Mouse (Mus musculus): Measurements from ENCODE around the gene Aldh9a1. TPM values are rescaled to one million over a fixed set of nuclear protein-coding genes. Genes with fewer than 3 reads are reported as not detected.

Aldh9a1 gene
- polyA plus RNA-seq, 1 experiment from 2014 or later: 54.2 TPM

DNA sequence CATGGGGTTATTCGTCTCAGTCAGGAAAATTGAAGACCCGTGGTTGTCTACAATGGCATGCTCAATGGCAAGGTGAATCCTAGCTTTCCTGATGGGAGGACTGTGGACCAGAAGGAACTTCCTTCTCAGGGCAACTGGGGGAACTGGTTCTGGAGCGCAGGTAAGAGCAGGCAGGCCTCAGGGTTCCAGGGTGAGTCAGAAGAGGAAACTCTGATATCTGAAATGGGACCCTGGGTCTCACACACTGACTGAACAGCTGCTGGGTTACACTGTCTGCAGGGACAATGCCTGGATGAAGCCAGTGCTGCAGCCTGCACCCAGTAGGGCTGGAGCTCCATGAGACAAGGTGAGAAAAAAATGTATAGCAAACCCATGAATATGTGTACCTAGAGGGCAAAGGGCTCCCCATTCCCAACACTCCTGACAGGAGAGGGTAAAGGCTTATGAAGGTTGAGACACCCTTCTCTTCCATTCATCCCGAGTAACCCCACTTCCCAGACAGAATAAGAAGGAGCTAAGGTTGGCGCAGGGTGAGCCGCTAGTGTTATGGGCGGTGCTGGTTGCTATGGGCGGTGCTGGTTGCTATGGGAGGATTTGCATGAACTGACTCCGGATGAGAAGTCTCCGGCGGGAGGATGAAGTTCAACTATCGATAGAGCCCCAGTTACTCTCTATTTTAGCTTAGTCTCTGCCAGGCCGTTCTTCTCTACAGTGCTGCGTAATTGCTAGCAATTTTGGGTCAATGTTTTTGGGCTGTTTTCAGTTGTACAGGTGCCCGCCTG lies 24.4 kb downstream of the Aldh9a1 start:
- H3K4me2 ChIP-seq (replicated peaks; ENCODE audit: low read depth, low read length): no peak overlapping the region
- no peaks in the 10 kb centered on the region; the same call in 1 of the 2 replicates for H3K36me3 ChIP-seq (ENCODE audit: control insufficient read depth, insufficient read depth, low read length)
- H3K4me1 ChIP-seq (ENCODE audit: control insufficient read depth, insufficient read depth, low read length): peaks cover 5% of the 10 kb centered on the region; the same call in 1 of the 2 replicates
- no peak overlapping the region for H3K4me3 ChIP-seq (ENCODE audit: low read depth, low read length)
- no peak overlapping the region for H3K9ac ChIP-seq (replicated peaks; ENCODE audit: low read depth, low read length)
- no peaks in the 10 kb centered on the region for H3K9me3 ChIP-seq (ENCODE audit: control insufficient read depth, low read depth, low read length)
- no peak overlapping the region for H3K27ac ChIP-seq (ENCODE audit: low read length)
- ATAC-seq (ENCODE audit: insufficient number of reproducible peaks, insufficient read depth, low FRiP score, low read depth): peak; percentile 60; the same call in 1 of the 2 replicates
- H3K27me3 ChIP-seq (ENCODE audit: control insufficient read depth, insufficient read depth, low read length): no peaks in the 10 kb centered on the region
- 20% methylated on average over 15 of the region's 15 CpGs for WGBS

DNA sequence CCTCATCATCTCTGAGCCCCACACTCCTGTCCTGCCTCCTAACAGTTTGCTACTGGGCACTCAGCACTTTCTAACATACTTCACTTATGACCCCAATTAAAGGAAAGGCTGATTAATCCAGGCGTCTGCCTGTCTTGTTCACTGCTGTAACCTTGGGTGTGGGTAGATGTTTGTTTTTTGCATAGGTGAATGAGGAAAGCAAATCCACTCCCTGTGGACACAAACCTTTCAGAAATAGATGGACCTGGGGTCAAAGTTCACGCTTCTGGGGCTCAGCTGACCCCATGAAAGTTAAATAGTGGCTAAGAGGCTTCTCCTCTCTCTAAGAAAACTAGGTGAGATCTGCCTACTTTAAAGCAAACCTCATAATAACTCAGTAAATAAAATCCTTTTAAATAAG lies 25.2 kb downstream of the Aldh9a1 start:
- H3K4me1 ChIP-seq (ENCODE audit: control insufficient read depth, insufficient read depth, low read length): peaks cover 5% of the 10 kb centered on the region; the same call in 1 of the 2 replicates
- ATAC-seq (ENCODE audit: insufficient number of reproducible peaks, insufficient read depth, low FRiP score, low read depth): no peak
- H3K9ac ChIP-seq (replicated peaks; ENCODE audit: low read depth, low read length): no peak overlapping the region
- H3K4me2 ChIP-seq (replicated peaks; ENCODE audit: low read depth, low read length): no peak overlapping the region
- WGBS: 39% methylated on average over 2 of the region's 2 CpGs
- no peak overlapping the region for H3K4me3 ChIP-seq (ENCODE audit: low read depth, low read length)
- no peak overlapping the region for H3K27ac ChIP-seq (ENCODE audit: low read length)
- H3K27me3 ChIP-seq (ENCODE audit: control insufficient read depth, insufficient read depth, low read length): no peaks in the 10 kb centered on the region
- no peaks in the 10 kb centered on the region for H3K9me3 ChIP-seq (ENCODE audit: control insufficient read depth, low read depth, low read length)
- H3K36me3 ChIP-seq (ENCODE audit: control insufficient read depth, insufficient read depth, low read length): no peaks in the 10 kb centered on the region

DNA sequence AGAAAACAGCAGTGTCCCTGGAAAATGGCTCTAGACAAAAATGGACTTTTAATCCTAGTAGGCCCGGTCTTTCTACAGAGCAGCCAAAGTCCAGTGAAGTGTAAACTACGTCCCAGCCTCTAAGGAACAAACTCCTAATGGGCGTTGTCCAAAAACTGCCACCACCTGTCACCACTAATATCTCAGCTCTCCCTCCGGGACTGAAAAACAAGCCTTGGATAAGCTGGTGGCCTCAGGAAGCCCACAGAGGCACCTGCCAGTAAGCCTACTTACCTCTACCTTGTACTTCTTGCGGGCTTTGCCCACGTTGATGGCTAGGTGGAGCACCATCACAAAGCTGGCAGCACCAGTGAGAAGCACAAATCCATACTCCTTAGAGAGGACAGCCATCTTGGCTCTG lies 28.2 kb downstream of the Aldh9a1 start:
- H3K9ac ChIP-seq (replicated peaks; ENCODE audit: low read depth, low read length): no peak overlapping the region
- H3K4me3 ChIP-seq (ENCODE audit: low read depth, low read length): no peak overlapping the region
- 79% methylated on average over 6 of the region's 6 CpGs for WGBS
- no peak overlapping the region for H3K4me2 ChIP-seq (replicated peaks; ENCODE audit: low read depth, low read length)
- no peaks in the 10 kb centered on the region for H3K9me3 ChIP-seq (ENCODE audit: control insufficient read depth, low read depth, low read length)
- H3K27me3 ChIP-seq (ENCODE audit: control insufficient read depth, insufficient read depth, low read length): no peaks in the 10 kb centered on the region
- no peak for ATAC-seq (ENCODE audit: insufficient number of reproducible peaks, insufficient read depth, low FRiP score, low read depth)
- no peak overlapping the region for H3K27ac ChIP-seq (ENCODE audit: low read length)
- peaks cover 5% of the 10 kb centered on the region; the same call in 1 of the 2 replicates for H3K4me1 ChIP-seq (ENCODE audit: control insufficient read depth, insufficient read depth, low read length)
- H3K36me3 ChIP-seq (ENCODE audit: control insufficient read depth, insufficient read depth, low read length): no peaks in the 10 kb centered on the region

DNA sequence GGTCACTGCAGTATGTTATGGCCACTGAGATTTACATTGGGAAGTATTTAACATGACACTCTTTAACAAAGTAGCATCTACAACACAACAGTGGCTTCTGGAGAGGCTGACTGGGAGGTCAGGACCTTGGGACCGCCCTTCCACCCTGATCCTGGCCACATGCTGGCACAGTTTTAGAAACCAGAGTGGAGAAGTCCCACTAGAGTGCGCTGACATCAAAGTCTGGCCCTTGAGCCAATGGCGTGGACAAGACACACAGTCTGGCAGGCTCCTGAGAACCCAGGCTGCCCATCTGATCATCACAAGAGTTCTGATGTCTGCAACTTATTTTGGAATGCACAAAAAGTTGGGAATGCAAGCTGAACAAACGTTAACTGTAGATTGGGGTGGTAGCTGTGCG lies 30.0 kb downstream of the Aldh9a1 start:
- Histone ChIP-seq H3K27ac (ENCODE audit: low read length) (no peak overlapping the region), H3K9ac (replicated peaks; ENCODE audit: low read depth, low read length) (no peak overlapping the region), H3K4me2 (replicated peaks; ENCODE audit: low read depth, low read length) (no peak overlapping the region), H3K36me3 (ENCODE audit: control insufficient read depth, insufficient read depth, low read length) (no peaks in the 10 kb centered on the region), H3K9me3 (ENCODE audit: control insufficient read depth, low read depth, low read length) (no peaks in the 10 kb centered on the region), H3K4me3 (ENCODE audit: low read depth, low read length) (no peak overlapping the region), H3K4me1 (ENCODE audit: control insufficient read depth, insufficient read depth, low read length) (peaks cover 2% of the 10 kb centered on the region; the same call in 1 of the 2 replicates), H3K27me3 (ENCODE audit: control insufficient read depth, insufficient read depth, low read length) (no peaks in the 10 kb centered on the region)
- 77% methylated on average over 5 of the region's 5 CpGs for WGBS
- no peak for ATAC-seq (ENCODE audit: insufficient number of reproducible peaks, insufficient read depth, low FRiP score, low read depth)

DNA sequence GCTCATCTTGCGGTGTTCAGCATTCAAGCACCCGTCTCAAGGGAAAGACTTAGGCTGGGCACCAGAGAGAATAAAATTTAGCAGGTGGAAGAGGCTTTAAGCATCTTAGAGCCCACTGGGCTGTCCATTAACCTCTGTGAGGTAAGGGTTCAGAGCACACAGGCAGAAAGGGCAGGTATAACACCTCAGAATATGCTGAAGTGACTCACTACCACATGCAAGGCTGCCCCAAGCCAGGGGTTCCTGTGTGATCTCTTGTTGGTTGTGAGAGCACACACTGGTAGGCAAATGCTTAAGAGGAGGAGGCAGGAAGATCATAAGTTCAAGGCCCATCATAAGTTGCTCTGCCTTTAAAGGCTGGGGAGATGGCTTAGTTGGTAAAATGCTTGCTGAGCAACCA lies 30.4 kb downstream of the Aldh9a1 start:
- H3K4me3 ChIP-seq (ENCODE audit: low read depth, low read length): no peak overlapping the region
- H3K4me2 ChIP-seq (replicated peaks; ENCODE audit: low read depth, low read length): no peak overlapping the region
- H3K27ac ChIP-seq (ENCODE audit: low read length): no peak overlapping the region
- H3K4me1 ChIP-seq (ENCODE audit: control insufficient read depth, insufficient read depth, low read length): no peaks in the 10 kb centered on the region
- no peaks in the 10 kb centered on the region for H3K9me3 ChIP-seq (ENCODE audit: control insufficient read depth, low read depth, low read length)
- no peaks in the 10 kb centered on the region for H3K27me3 ChIP-seq (ENCODE audit: control insufficient read depth, insufficient read depth, low read length)
- H3K9ac ChIP-seq (replicated peaks; ENCODE audit: low read depth, low read length): no peak overlapping the region
- ATAC-seq (ENCODE audit: insufficient number of reproducible peaks, insufficient read depth, low FRiP score, low read depth): no peak
- no peaks in the 10 kb centered on the region for H3K36me3 ChIP-seq (ENCODE audit: control insufficient read depth, insufficient read depth, low read length)
- 81% methylated on average over 2 of the region's 2 CpGs for WGBS

DNA sequence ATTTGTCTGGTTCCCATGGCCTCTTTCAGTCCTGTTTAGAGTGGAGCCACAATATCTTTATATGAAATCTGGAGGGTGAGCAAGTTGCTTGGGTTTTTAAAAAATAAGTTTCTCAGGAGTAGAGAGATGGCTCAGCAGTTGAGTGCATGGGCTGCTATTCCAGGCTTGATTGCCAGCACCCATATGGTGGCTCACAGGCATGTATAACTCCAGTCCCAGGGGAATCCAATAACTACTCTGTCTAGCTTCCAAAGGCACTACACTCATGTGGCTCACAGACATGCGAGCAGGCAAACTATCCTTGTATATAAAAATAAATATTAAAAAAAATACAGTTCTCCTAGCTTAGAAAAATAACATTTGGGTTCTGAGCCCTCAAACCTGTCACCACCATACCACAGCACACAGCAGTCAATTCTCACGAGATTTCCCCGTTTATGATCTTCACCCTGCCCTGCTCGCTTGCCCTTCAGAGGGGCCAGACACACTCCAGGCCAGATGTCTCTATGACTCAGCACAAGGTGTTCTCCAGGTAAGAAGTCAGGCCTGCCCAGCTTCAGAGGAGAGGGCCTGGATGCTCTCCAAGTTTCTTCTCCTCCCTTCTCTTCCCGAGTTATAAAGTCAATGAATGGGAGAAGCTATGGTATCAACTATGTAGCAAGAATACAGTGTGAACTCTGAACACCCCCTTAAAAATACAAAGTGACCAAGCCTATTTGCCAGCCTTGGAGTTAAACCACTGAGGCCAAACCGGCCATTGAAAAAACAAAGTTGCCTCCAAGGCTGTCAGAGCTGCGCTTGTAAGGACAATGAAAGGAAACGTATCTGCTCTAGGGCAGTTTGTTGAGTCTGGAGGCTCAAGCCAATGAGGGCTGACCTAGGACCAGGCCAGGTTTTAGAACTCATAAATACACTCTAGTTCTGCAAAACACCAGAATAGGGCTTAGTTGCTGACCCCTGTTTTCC lies 31.5 kb downstream of the Aldh9a1 start:
- Histone ChIP-seq H3K4me2 (replicated peaks; ENCODE audit: low read depth, low read length) (no peak overlapping the region), H3K27me3 (ENCODE audit: control insufficient read depth, insufficient read depth, low read length) (no peaks in the 10 kb centered on the region), H3K36me3 (ENCODE audit: control insufficient read depth, insufficient read depth, low read length) (no peaks in the 10 kb centered on the region), H3K9ac (replicated peaks; ENCODE audit: low read depth, low read length) (no peak overlapping the region), H3K27ac (ENCODE audit: low read length) (no peak overlapping the region), H3K9me3 (ENCODE audit: control insufficient read depth, low read depth, low read length) (no peaks in the 10 kb centered on the region), H3K4me1 (ENCODE audit: control insufficient read depth, insufficient read depth, low read length) (no peaks in the 10 kb centered on the region), H3K4me3 (ENCODE audit: low read depth, low read length) (no peak overlapping the region)
- no peak for ATAC-seq (ENCODE audit: insufficient number of reproducible peaks, insufficient read depth, low FRiP score, low read depth)
- whole genome bisulfite sequencing: 77% methylated on average over 8 of the region's 8 CpGs

DNA sequence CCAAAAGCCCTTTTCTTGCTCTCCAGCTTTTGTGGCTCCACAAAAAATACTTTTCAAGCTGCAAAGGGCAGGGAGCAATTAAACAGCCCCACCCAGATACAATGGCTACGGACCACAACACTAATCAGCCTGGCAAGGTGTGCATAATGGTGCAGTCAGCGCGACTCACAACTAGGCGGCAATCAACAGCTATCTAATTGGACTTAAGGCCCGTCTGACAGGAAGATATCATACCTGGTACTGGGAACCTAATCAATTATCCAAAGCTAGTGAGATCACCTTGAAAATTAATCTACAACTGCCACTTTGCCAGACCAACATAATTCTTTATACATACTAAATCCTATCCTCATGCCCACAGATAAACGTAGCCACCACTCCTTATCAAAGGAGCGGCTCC lies 32.5 kb downstream of the Aldh9a1 start:
- no peak overlapping the region for H3K4me2 ChIP-seq (replicated peaks; ENCODE audit: low read depth, low read length)
- no peak overlapping the region for H3K9ac ChIP-seq (replicated peaks; ENCODE audit: low read depth, low read length)
- 85% methylated on average over 7 of the region's 7 CpGs for WGBS
- ATAC-seq (ENCODE audit: insufficient number of reproducible peaks, insufficient read depth, low FRiP score, low read depth): no peak
- no peaks in the 10 kb centered on the region for H3K36me3 ChIP-seq (ENCODE audit: control insufficient read depth, insufficient read depth, low read length)
- no peak overlapping the region for H3K27ac ChIP-seq (ENCODE audit: low read length)
- no peaks in the 10 kb centered on the region for H3K27me3 ChIP-seq (ENCODE audit: control insufficient read depth, insufficient read depth, low read length)
- no peaks in the 10 kb centered on the region for H3K4me1 ChIP-seq (ENCODE audit: control insufficient read depth, insufficient read depth, low read length)
- no peak overlapping the region for H3K4me3 ChIP-seq (ENCODE audit: low read depth, low read length)
- H3K9me3 ChIP-seq (ENCODE audit: control insufficient read depth, low read depth, low read length): no peaks in the 10 kb centered on the region

DNA sequence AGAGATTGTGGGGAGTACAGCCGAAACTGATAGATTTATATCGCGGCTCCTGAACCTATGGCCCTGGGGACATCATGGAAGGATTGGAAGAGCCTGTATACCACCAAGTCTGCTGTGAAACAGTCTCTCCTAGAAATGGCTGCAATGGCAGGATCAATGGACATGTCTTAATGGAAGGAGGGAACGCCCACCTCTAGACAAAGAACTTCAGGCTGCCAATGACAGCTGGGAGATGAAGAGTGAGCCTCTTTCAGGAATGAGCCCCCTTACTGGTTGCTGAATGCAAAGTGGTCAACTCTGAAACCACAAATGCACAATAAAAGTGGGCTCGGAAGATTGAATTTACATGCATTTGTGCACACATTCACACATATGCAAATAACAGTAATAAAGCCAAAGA lies 33.0 kb downstream of the Aldh9a1 start:
- Histone ChIP-seq H3K4me3 (ENCODE audit: low read depth, low read length) (no peak overlapping the region), H3K4me2 (replicated peaks; ENCODE audit: low read depth, low read length) (no peak overlapping the region), H3K4me1 (ENCODE audit: control insufficient read depth, insufficient read depth, low read length) (no peaks in the 10 kb centered on the region), H3K27me3 (ENCODE audit: control insufficient read depth, insufficient read depth, low read length) (no peaks in the 10 kb centered on the region), H3K27ac (ENCODE audit: low read length) (no peak overlapping the region), H3K9me3 (ENCODE audit: control insufficient read depth, low read depth, low read length) (no peaks in the 10 kb centered on the region), H3K9ac (replicated peaks; ENCODE audit: low read depth, low read length) (no peak overlapping the region), H3K36me3 (ENCODE audit: control insufficient read depth, insufficient read depth, low read length) (no peaks in the 10 kb centered on the region)
- WGBS: 79% methylated on average over 5 of the region's 5 CpGs
- no peak for ATAC-seq (ENCODE audit: insufficient number of reproducible peaks, insufficient read depth, low FRiP score, low read depth)
